Mouse (Mus musculus): ENCODE measurements around the gene Akr1b8. TPM values are rescaled to one million over a fixed set of nuclear protein-coding genes. Genes with fewer than 3 reads are reported as not detected.
A peak's percentile ranks its signal among the peaks of the same experiment; 100 is the strongest.
"Not testable (repeated sequence)": the region's sequence is repeated elsewhere in the genome, so short reads cannot be mapped to it uniquely, and the experiment has no call there.

The Akr1b8 gene
- polyA plus RNA-seq, 1 experiment from 2014 or later = 18.4 TPM

- H3K4me2 ChIP-seq (replicated peaks) = no peak overlapping the region
- no peak overlapping the region for H3K4me3 ChIP-seq
- WGBS = 87% methylated on average over 5 of the region's 5 CpGs
- H3K4me1 ChIP-seq = no peaks in the 10 kb centered on the region
- H3K9me3 ChIP-seq (replicated peaks) = no peaks in the 10 kb centered on the region
- no peaks in the 10 kb centered on the region for H3K27me3 ChIP-seq
- no peaks in the 10 kb centered on the region for H3K36me3 ChIP-seq
- no peak overlapping the region for H3K27ac ChIP-seq
- no peak overlapping the region for H3K9ac ChIP-seq
- no peak for ATAC-seq (ENCODE audit: low FRiP score)
These were observed 22.5 kb upstream of the Akr1b8 start for GRCm38 (mm10) chr6:34331379-34331778.

GRCm38 (mm10) chr6:34331804-34332203, 22.1 kb upstream of the Akr1b8 start:
- not testable (repeated sequence) for H3K4me2 ChIP-seq (replicated peaks); H3K9ac ChIP-seq; H3K27me3 ChIP-seq; H3K36me3 ChIP-seq; H3K4me3 ChIP-seq; H3K9me3 ChIP-seq (replicated peaks); ATAC-seq (ENCODE audit: low FRiP score); H3K4me1 ChIP-seq; H3K27ac ChIP-seq
- 87% methylated on average over 12 of the region's 12 CpGs for WGBS

- H3K36me3 ChIP-seq = no peaks in the 10 kb centered on the region
- WGBS = 88% methylated on average over 5 of the region's 5 CpGs
- H3K4me2 ChIP-seq (replicated peaks) = no peak overlapping the region
- H3K4me3 ChIP-seq = no peak overlapping the region
- H3K27me3 ChIP-seq = no peaks in the 10 kb centered on the region
- H3K4me1 ChIP-seq = no peaks in the 10 kb centered on the region
- H3K27ac ChIP-seq = no peak overlapping the region
- ATAC-seq (ENCODE audit: low FRiP score) = no peak
- no peaks in the 10 kb centered on the region for H3K9me3 ChIP-seq (replicated peaks)
- H3K9ac ChIP-seq = no peak overlapping the region
These were observed 19.2 kb upstream of the Akr1b8 start for GRCm38 (mm10) chr6:34334673-34335072.

GRCm38 (mm10) chr6:34337799-34338198, 16.1 kb upstream of the Akr1b8 start:
- H3K36me3 ChIP-seq = no peaks in the 10 kb centered on the region
- H3K27me3 ChIP-seq = no peaks in the 10 kb centered on the region
- ATAC-seq (ENCODE audit: low FRiP score) = no peak
- H3K9ac ChIP-seq = no peak overlapping the region
- no peak overlapping the region for H3K4me2 ChIP-seq (replicated peaks)
- H3K9me3 ChIP-seq (replicated peaks) = no peaks in the 10 kb centered on the region
- H3K27ac ChIP-seq = no peak overlapping the region
- H3K4me1 ChIP-seq = no peaks in the 10 kb centered on the region
- 85% methylated on average over 2 of the region's 2 CpGs for WGBS
- H3K4me3 ChIP-seq = no peak overlapping the region

- Histone ChIP-seq H3K4me1 (0 out of 2 replicates have a peak, but pooled peaks cover 7% of the 10 kb centered on the region), H3K9ac (no peak overlapping the region), H3K27ac (no peak overlapping the region), H3K4me3 (no peak overlapping the region), H3K9me3 (replicated peaks) (no peaks in the 10 kb centered on the region), H3K36me3 (no peaks in the 10 kb centered on the region), H3K4me2 (replicated peaks) (no peak overlapping the region), H3K27me3 (no peaks in the 10 kb centered on the region)
- ATAC-seq (ENCODE audit: low FRiP score) = no peak
- 94% methylated on average over 4 of the region's 4 CpGs for WGBS
These were observed 11.9 kb upstream of the Akr1b8 start for GRCm38 (mm10) chr6:34341991-34342390.

GRCm38 (mm10) chr6:34342476-34342875, 11.4 kb upstream of the Akr1b8 start:
- no peak overlapping the region for H3K4me3 ChIP-seq
- H3K4me1 ChIP-seq = 0 out of 2 replicates have a peak, but pooled peaks cover 7% of the 10 kb centered on the region
- 96% methylated on average over 2 of the region's 2 CpGs for WGBS
- no peak overlapping the region for H3K9ac ChIP-seq
- H3K4me2 ChIP-seq (replicated peaks) = no peak overlapping the region
- no peak for ATAC-seq (ENCODE audit: low FRiP score)
- H3K27me3 ChIP-seq = no peaks in the 10 kb centered on the region
- no peaks in the 10 kb centered on the region for H3K9me3 ChIP-seq (replicated peaks)
- H3K27ac ChIP-seq = no peak overlapping the region
- H3K36me3 ChIP-seq = no peaks in the 10 kb centered on the region

- Histone ChIP-seq H3K9me3 (replicated peaks) (no peaks in the 10 kb centered on the region), H3K36me3 (no peaks in the 10 kb centered on the region), H3K27me3 (no peaks in the 10 kb centered on the region), H3K4me2 (replicated peaks) (no peak overlapping the region), H3K4me3 (no peak overlapping the region), H3K9ac (no peak overlapping the region), H3K4me1 (0 out of 2 replicates have a peak, but pooled peaks cover 7% of the 10 kb centered on the region), H3K27ac (no peak overlapping the region)
- 71% methylated on average over 6 of the region's 6 CpGs for WGBS
- ATAC-seq (ENCODE audit: low FRiP score) = no peak
These were observed 10.5 kb upstream of the Akr1b8 start for GRCm38 (mm10) chr6:34343426-34343825.

GRCm38 (mm10) chr6:34344135-34344850, 9.6 kb upstream of the Akr1b8 start:
- Histone ChIP-seq H3K4me2 (replicated peaks) (no peak overlapping the region; the same call in 1 of the 2 replicates), H3K27ac (no peak overlapping the region)

GRCm38 (mm10) chr6:34344935-34345334, 9.0 kb upstream of the Akr1b8 start:
- H3K27me3 ChIP-seq = no peaks in the 10 kb centered on the region
- H3K4me3 ChIP-seq = no peak overlapping the region
- H3K4me2 ChIP-seq (replicated peaks) = no peak overlapping the region; the same call in 1 of the 2 replicates
- no peaks in the 10 kb centered on the region for H3K36me3 ChIP-seq
- H3K4me1 ChIP-seq = 0 out of 2 replicates have a peak, but pooled peaks cover 7% of the 10 kb centered on the region
- 21% methylated on average over 9 of the region's 9 CpGs for WGBS
- H3K27ac ChIP-seq = no peak overlapping the region
- H3K9ac ChIP-seq = no peak overlapping the region
- ATAC-seq (ENCODE audit: low FRiP score) = no peak
- no peaks in the 10 kb centered on the region for H3K9me3 ChIP-seq (replicated peaks)

More at GRCm38 (mm10) chr6:34344135-34344850, 9.6 kb upstream of the Akr1b8 start:
- Histone ChIP-seq H3K4me1 (0 out of 2 replicates have a peak, but pooled peaks cover 7% of the 10 kb centered on the region), H3K36me3 (no peaks in the 10 kb centered on the region), H3K9me3 (replicated peaks) (no peaks in the 10 kb centered on the region), H3K4me3 (no peak overlapping the region), H3K27me3 (no peaks in the 10 kb centered on the region), H3K9ac (no peak overlapping the region)
- WGBS = 32% methylated on average over 10 of the region's 10 CpGs
- no peak; the same call in 1 of the 2 replicates for ATAC-seq (ENCODE audit: low FRiP score)

- 0 out of 2 replicates have a peak, but pooled peaks cover 7% of the 10 kb centered on the region for H3K4me1 ChIP-seq
- no peaks in the 10 kb centered on the region for H3K27me3 ChIP-seq
- no peak overlapping the region for H3K4me3 ChIP-seq
- 48% methylated on average over 14 of the region's 14 CpGs for WGBS
- no peaks in the 10 kb centered on the region for H3K9me3 ChIP-seq (replicated peaks)
- H3K4me2 ChIP-seq (replicated peaks) = no peak overlapping the region; the same call in 1 of the 2 replicates
- no peak overlapping the region for H3K9ac ChIP-seq
- peak; percentile 67 for ATAC-seq (ENCODE audit: low FRiP score)
- H3K36me3 ChIP-seq = no peaks in the 10 kb centered on the region
- no peak overlapping the region for H3K27ac ChIP-seq
These were observed 7.6 kb upstream of the Akr1b8 start for GRCm38 (mm10) chr6:34346096-34346898.

GRCm38 (mm10) chr6:34350037-34350699, 3.8 kb upstream of the Akr1b8 start:
- Histone ChIP-seq H3K27me3 (no peaks in the 10 kb centered on the region), H3K9me3 (replicated peaks) (no peaks in the 10 kb centered on the region), H3K4me3 (no peak overlapping the region), H3K4me2 (replicated peaks) (no peak overlapping the region), H3K4me1 (peaks cover 13% of the 10 kb centered on the region; the same call in 1 of the 2 replicates), H3K36me3 (no peaks in the 10 kb centered on the region), H3K9ac (no peak overlapping the region), H3K27ac (no peak overlapping the region)
- 89% methylated on average over 12 of the region's 12 CpGs for WGBS
- no peak for ATAC-seq (ENCODE audit: low FRiP score)

- not testable (repeated sequence) for ATAC-seq (ENCODE audit: low FRiP score); H3K9me3 ChIP-seq (replicated peaks); H3K36me3 ChIP-seq; H3K4me3 ChIP-seq; H3K27ac ChIP-seq; H3K27me3 ChIP-seq; H3K4me2 ChIP-seq (replicated peaks); H3K9ac ChIP-seq
- peaks cover 11% of the 10 kb centered on the region; the same call in 1 of the 2 replicates for H3K4me1 ChIP-seq
- WGBS = 47% methylated on average over 10 of the region's 10 CpGs
These were observed 2.4 kb upstream of the Akr1b8 start for GRCm38 (mm10) chr6:34351481-34351880.
